Mouse (Mus musculus): ENCODE results near the gene Lman1l.

DNA sequence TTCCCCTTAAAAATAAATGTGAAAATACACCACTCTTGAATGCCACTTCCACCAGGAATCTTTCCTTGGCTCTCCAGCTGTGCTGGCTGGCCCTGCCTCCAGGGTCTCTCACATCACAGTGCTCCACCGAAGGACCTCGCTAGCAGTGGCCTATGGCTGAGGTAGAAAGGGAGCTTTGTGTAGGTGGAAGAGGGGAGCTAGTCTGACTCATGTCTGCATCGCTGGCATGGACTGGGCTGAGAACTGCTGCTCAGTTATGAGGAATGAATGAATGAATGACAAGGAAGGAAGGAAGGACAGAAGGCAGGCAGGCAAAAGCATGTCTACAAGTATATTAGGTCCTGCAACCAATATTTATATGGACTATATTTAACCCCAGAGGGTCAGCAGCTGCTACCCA lies 16.7 kb upstream of the Lman1l start:
- TF ChIP-seq CHD2 (IDR thresholded peaks at IDR 0.05; ENCODE audit: low read depth, low read length) (no peak), HCFC1 (IDR thresholded peaks at IDR 0.05; ENCODE audit: borderline replicate concordance, insufficient read depth, low read length) (no peak), ZC3H11A (IDR thresholded peaks at IDR 0.05; ENCODE audit: borderline replicate concordance, low read depth, low read length) (no peak), MAFK (IDR thresholded peaks at IDR 0.05; ENCODE audit: insufficient read depth, low read depth, low read length) (no peak), ZNF384 (IDR thresholded peaks at IDR 0.05; ENCODE audit: low read depth, low read length) (no peak)

All from ES-E14 (cell line).